Mouse (Mus musculus) myocyte (in vitro differentiated cells): ENCODE measurements at regions not wholly inside any gene's neighbourhood (a gene's known extent, or its start where the extent isn't known, plus 50 kb on each side); places are given as distances from the start of the nearest gene placed in this dataset.

Source experiments
- CEBPB ChIP-seq: IDR thresholded peaks from 2 replicates; pipeline ENCODE4 v1.6.1; 2011; ENCODE audit warnings: mild to moderate bottlenecking, moderate library complexity; ENCODE audit not compliant: poor library complexity, insufficient read depth, severe bottlenecking
- E2F4 ChIP-seq: IDR thresholded peaks from one replicate; pipeline ENCODE4 v1.6.1; 2011; ENCODE audit warnings: mild to moderate bottlenecking, control low read depth, moderate library complexity; ENCODE audit not compliant: insufficient read depth
- MAX ChIP-seq: IDR thresholded peaks from one replicate; pipeline ENCODE4 v1.6.1; 2011; ENCODE audit warnings: low read depth, mild to moderate bottlenecking, control low read depth
- POLR2A ChIP-seq: IDR thresholded peaks from one replicate; pipeline ENCODE4 v1.6.1; 2011; ENCODE audit warnings: low read depth, mild to moderate bottlenecking, control low read depth, moderate library complexity; ENCODE audit not compliant: insufficient read length
- REST ChIP-seq: IDR thresholded peaks from one replicate; pipeline ENCODE4 v1.6.1; 2011; ENCODE audit warnings: mild to moderate bottlenecking, control low read depth, moderate library complexity; ENCODE audit not compliant: insufficient read depth, insufficient read length
- TCF3 ChIP-seq: IDR thresholded peaks from one replicate; pipeline ENCODE4 v1.6.1; 2011; ENCODE audit warnings: low read depth, control low read depth; ENCODE audit not compliant: insufficient read length
- USF1 ChIP-seq: IDR thresholded peaks from one replicate; pipeline ENCODE4 v1.6.1; 2011; ENCODE audit warnings: low read depth, mild to moderate bottlenecking, control low read depth, moderate library complexity

GRCm38 (mm10) chr4:94437717-94438435 is 118.5 kb upstream of the Gm10306 start:
- no peak for TF ChIP-seq CEBPB
- no peak for TF ChIP-seq POLR2A
- no peak for TF ChIP-seq TCF3
- no peak for TF ChIP-seq E2F4
- no peak for TF ChIP-seq USF1
- no peak for TF ChIP-seq REST
- TF ChIP-seq MAX: no peak
